Mouse (Mus musculus): ENCODE results near the gene Csrp1. TPM values are rescaled to one million over a fixed set of nuclear protein-coding genes. Genes with fewer than 3 reads are reported as not detected.

Gene Csrp1
- polyA plus RNA-seq, 1 experiment from 2014 or later = 33.8 TPM

DNA sequence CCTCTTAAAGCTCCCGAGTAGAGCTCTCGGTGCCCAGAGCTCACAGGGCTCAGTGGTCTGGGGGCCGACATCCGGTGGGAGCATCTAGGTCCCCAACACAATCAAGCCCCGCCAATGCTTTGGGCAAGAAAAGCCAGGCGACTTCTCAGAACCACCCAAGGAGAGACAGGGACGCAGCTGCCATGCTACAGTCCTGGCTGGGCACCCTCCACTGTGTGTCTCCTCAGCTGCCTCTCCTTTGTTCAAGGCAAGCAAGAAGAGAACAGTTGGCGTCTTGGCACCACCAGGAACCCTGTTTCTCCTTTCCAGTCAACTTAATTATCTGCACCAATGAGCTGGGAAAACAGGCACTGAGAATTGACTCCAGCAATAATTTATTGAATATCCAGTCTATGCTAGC, 38.7 kb upstream of the Csrp1 start:
- DNase-seq (no peak), ATAC-seq (ENCODE audit: low read depth) (no peak)
- Histone ChIP-seq H3K4me1 (replicated peaks) (peaks cover 3% of the 10 kb centered on the region; the same call in 1 of the 2 replicates), H3K9ac (no peak overlapping the region), H3K9me3 (replicated peaks) (no peaks in the 10 kb centered on the region), H3K4me3 (replicated peaks) (no peak overlapping the region), H3K4me2 (no peak overlapping the region), H3K36me3 (no peaks in the 10 kb centered on the region), H3K27me3 (peaks cover 17% of the 10 kb centered on the region), H3K27ac (no peak overlapping the region)
- 44% methylated on average over 8 of the region's 8 CpGs for WGBS (ENCODE audit: insufficient replicate concordance)

DNA sequence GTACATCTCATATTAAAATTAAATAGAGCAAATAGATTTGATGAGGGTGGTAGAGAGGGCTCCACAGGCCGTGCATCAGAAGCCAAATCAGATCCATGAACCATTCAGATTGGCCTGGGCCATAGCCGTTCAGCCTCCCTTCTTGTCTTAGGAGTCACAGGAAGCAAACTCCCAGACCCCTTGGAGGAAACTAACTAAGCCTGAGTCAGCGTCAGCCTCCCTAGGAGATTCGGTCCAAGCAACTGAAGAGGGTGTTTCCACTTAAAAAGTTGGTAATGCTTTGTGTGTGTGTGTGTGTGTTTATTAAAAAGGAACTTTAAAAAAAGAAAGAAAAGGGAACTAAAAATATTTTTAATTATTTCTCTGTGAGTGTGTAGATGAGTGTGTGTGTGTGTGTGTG, 35.0 kb upstream of the Csrp1 start:
- DNase-seq = no peak
- H3K4me2 ChIP-seq = no peak overlapping the region
- 43% methylated on average over 4 of the region's 4 CpGs for WGBS (ENCODE audit: insufficient replicate concordance)
- H3K4me3 ChIP-seq (replicated peaks) = no peak overlapping the region
- H3K27ac ChIP-seq = no peak overlapping the region
- H3K27me3 ChIP-seq = peaks cover 54% of the 10 kb centered on the region
- H3K9me3 ChIP-seq (replicated peaks) = no peaks in the 10 kb centered on the region
- no peak for ATAC-seq (ENCODE audit: low read depth)
- no peak overlapping the region for H3K9ac ChIP-seq
- peaks cover 29% of the 10 kb centered on the region for H3K4me1 ChIP-seq (replicated peaks)
- H3K36me3 ChIP-seq = no peaks in the 10 kb centered on the region

GRCm38 (mm10) chr1:135685316-135685715, 34.5 kb upstream of the Csrp1 start:
- no peak overlapping the region for H3K4me2 ChIP-seq
- no peak overlapping the region for H3K4me3 ChIP-seq (replicated peaks)
- DNase-seq (no peak), ATAC-seq (ENCODE audit: low read depth) (no peak)
- peaks cover 57% of the 10 kb centered on the region for H3K27me3 ChIP-seq
- no peaks in the 10 kb centered on the region for H3K36me3 ChIP-seq
- H3K9me3 ChIP-seq (replicated peaks) = no peaks in the 10 kb centered on the region
- H3K27ac ChIP-seq = no peak overlapping the region
- peaks cover 33% of the 10 kb centered on the region for H3K4me1 ChIP-seq (replicated peaks)
- 39% methylated on average over 6 of the region's 6 CpGs for WGBS (ENCODE audit: insufficient replicate concordance)
- H3K9ac ChIP-seq = no peak overlapping the region

DNA sequence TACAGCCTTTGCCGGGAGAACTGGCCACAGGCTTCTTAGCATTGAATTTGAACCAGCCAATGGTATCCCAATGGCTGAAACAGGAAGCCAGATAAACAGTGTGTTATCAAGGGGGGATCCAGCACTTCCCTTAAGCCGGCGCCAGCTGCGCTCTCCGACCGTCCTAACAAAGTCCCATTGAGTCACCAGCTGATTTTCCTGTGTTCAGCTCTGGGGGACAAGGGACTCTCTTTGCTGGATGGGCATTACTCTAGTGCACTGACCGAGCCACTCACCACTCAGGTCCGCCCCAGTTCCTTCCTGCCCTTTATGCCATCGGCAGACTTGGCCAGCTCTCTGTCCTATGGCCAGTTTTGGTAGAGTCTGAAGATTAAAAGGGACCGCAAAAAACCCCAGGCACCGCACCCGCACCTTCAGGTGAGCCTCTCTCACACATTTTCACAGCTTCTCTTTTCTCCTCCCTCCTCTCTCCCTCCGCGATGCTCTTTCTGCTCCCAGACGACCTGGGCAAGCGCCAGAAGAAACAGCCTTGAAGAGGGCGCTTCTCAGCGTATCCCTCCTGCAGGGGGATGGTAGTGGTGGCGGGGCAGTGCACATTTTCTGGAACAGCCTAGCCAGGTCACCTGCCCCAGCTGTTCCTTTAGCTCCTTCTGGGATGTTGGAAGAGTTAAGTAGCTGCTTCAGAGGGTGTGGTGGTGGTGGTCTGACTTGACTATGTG, 32.9 kb upstream of the Csrp1 start:
- H3K9ac ChIP-seq = peak overlapping the region; percentile 43; the same call in 1 of the 2 replicates
- peaks cover 57% of the 10 kb centered on the region for H3K27me3 ChIP-seq
- WGBS (ENCODE audit: insufficient replicate concordance) = under 1% methylated on average over 19 of the region's 19 CpGs
- H3K4me2 ChIP-seq = peak overlapping the region; percentile 82
- ATAC-seq (ENCODE audit: low read depth) = peak; percentile 17; the same call in 1 of the 2 replicates
- peak overlapping the region; percentile 59 for H3K27ac ChIP-seq
- H3K36me3 ChIP-seq = no peaks in the 10 kb centered on the region
- peak overlapping the region; percentile 62 for H3K4me3 ChIP-seq (replicated peaks)
- no peaks in the 10 kb centered on the region for H3K9me3 ChIP-seq (replicated peaks)
- no peak for DNase-seq
- H3K4me1 ChIP-seq (replicated peaks) = peaks cover 47% of the 10 kb centered on the region

GRCm38 (mm10) chr1:135687771-135688492, 31.9 kb upstream of the Csrp1 start:
- ATAC-seq (ENCODE audit: low read depth) = peak; percentile 62
- Histone ChIP-seq H3K27me3 (peaks cover 57% of the 10 kb centered on the region), H3K4me2 (peak overlapping the region; percentile 82), H3K27ac (peak overlapping the region; percentile 63), H3K4me1 (replicated peaks) (peaks cover 47% of the 10 kb centered on the region), H3K9me3 (replicated peaks) (no peaks in the 10 kb centered on the region), H3K36me3 (no peaks in the 10 kb centered on the region), H3K9ac (peak overlapping the region; percentile 69), H3K4me3 (replicated peaks) (peak overlapping the region; percentile 62)
- DNase-seq = peak; percentile 37
- WGBS (ENCODE audit: insufficient replicate concordance) = under 1% methylated on average over 79 of the region's 81 CpGs

DNA sequence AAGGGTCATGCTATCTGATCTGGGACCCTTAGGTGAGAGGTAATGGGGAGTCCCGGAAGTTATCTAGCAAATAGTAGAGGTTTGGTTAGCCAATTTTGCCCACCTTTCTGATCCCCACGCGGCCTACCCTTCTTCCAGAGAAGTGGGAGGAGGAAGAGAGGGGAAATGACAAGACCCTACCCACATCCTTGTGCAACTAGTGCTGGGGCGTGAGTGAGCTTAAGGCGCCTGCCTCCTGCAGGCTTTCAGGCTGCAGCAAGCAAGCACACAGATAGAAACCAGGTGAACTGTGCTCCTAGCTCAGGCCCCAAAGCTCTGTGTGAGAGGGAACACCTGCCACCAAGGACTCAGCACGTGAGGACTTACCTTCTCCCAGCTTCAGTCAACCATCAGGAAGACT, 31.2 kb upstream of the Csrp1 start:
- peaks cover 57% of the 10 kb centered on the region for H3K27me3 ChIP-seq
- no peak overlapping the region; the same call in 1 of the 2 replicates for H3K9ac ChIP-seq
- H3K4me3 ChIP-seq (replicated peaks) = peak overlapping the region; percentile 62
- H3K9me3 ChIP-seq (replicated peaks) = no peaks in the 10 kb centered on the region
- DNase-seq = no peak
- peaks cover 47% of the 10 kb centered on the region for H3K4me1 ChIP-seq (replicated peaks)
- H3K27ac ChIP-seq = no peak overlapping the region
- H3K4me2 ChIP-seq = peak overlapping the region; percentile 82
- no peaks in the 10 kb centered on the region for H3K36me3 ChIP-seq
- no peak for ATAC-seq (ENCODE audit: low read depth)
- 7% methylated on average over 6 of the region's 6 CpGs for WGBS (ENCODE audit: insufficient replicate concordance)

DNA sequence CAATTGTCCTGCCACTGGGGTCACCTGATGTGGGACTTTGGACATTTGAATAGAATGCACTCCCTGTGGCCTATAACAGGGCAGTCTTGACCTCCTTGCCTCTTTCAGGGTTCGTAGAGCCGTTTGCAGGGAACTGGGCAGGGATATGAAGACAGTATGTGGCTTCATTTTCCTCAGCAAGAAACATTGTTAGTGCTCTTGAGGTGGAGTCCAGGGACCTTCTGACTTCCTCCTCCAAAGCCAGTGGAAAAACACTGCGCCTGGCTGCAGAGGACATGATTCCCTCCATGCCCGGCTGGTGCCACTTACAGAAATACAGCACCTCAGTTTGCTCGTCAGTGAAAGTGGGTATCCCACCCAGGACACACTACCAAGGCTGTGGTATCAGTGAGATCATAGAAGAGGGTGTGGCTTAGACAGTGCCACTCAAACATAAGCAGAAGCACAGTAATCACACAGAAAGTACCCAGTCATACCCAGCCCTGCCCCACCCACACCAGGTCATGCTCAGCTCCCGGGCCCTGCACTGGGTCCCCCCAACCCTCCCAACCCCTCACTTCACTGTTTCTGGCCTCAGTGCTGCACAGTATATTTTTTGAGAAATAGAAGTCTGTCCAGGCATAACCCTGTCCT, 29.0 kb upstream of the Csrp1 start:
- Histone ChIP-seq H3K27ac (peak overlapping the region; percentile 26; the same call in 1 of the 2 replicates), H3K4me2 (peak overlapping the region; percentile 41), H3K9ac (no peak overlapping the region; the same call in 1 of the 2 replicates), H3K27me3 (peaks cover 46% of the 10 kb centered on the region), H3K9me3 (replicated peaks) (no peaks in the 10 kb centered on the region), H3K36me3 (no peaks in the 10 kb centered on the region), H3K4me3 (replicated peaks) (no peak overlapping the region), H3K4me1 (replicated peaks) (peaks cover 47% of the 10 kb centered on the region)
- DNase-seq (no peak), ATAC-seq (ENCODE audit: low read depth) (peak; percentile 50; the same call in 1 of the 2 replicates)
- WGBS (ENCODE audit: insufficient replicate concordance) = 41% methylated on average over 6 of the region's 6 CpGs

GRCm38 (mm10) chr1:135691417-135691815, 28.4 kb upstream of the Csrp1 start:
- ATAC-seq (ENCODE audit: low read depth) (no peak), DNase-seq (no peak)
- Histone ChIP-seq H3K9ac (no peak overlapping the region; the same call in 1 of the 2 replicates), H3K9me3 (replicated peaks) (no peaks in the 10 kb centered on the region), H3K36me3 (no peaks in the 10 kb centered on the region), H3K27me3 (peaks cover 41% of the 10 kb centered on the region), H3K27ac (peak overlapping the region; percentile 26; the same call in 1 of the 2 replicates), H3K4me3 (replicated peaks) (no peak overlapping the region), H3K4me2 (peak overlapping the region; percentile 41), H3K4me1 (replicated peaks) (peaks cover 44% of the 10 kb centered on the region)
- 20% methylated on average over 10 of the region's 10 CpGs for WGBS (ENCODE audit: insufficient replicate concordance)

DNA sequence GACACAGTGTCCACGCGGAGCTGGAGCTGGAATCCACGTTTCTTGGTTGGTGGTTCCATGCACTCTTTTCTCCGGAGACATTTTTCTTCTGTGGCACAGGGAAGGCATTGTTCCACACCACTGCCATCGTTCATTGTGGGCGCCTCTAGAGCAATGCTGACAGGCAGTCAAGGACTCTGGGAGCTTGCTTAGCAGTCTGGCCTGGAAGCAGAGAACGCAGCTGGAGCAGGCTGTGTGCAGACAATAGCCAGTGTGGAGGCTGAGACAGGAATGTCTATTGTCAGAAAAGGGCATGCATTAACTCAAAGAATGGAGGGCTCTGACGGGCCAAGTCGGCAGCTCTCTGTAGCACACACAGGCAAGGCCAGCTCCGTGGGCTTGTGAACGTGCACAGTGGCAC, 25.7 kb upstream of the Csrp1 start:
- Histone ChIP-seq H3K4me2 (no peak overlapping the region), H3K4me3 (replicated peaks) (no peak overlapping the region), H3K27ac (no peak overlapping the region), H3K9ac (no peak overlapping the region), H3K9me3 (replicated peaks) (no peaks in the 10 kb centered on the region), H3K27me3 (peaks cover 23% of the 10 kb centered on the region), H3K4me1 (replicated peaks) (peaks cover 33% of the 10 kb centered on the region), H3K36me3 (no peaks in the 10 kb centered on the region)
- 71% methylated on average over 11 of the region's 11 CpGs for WGBS (ENCODE audit: insufficient replicate concordance)
- ATAC-seq (ENCODE audit: low read depth) = no peak
- DNase-seq = no peak

GRCm38 (mm10) chr1:135697462-135697861, 22.4 kb upstream of the Csrp1 start:
- Histone ChIP-seq H3K36me3 (no peaks in the 10 kb centered on the region), H3K9me3 (replicated peaks) (no peaks in the 10 kb centered on the region), H3K9ac (no peak overlapping the region), H3K4me2 (no peak overlapping the region), H3K4me1 (replicated peaks) (peaks cover 37% of the 10 kb centered on the region), H3K27ac (no peak overlapping the region), H3K4me3 (replicated peaks) (no peak overlapping the region), H3K27me3 (peaks cover 16% of the 10 kb centered on the region)
- ATAC-seq (ENCODE audit: low read depth) (no peak), DNase-seq (no peak)
- WGBS (ENCODE audit: insufficient replicate concordance) = 76% methylated on average over 4 of the region's 4 CpGs

GRCm38 (mm10) chr1:135698046-135698445, 21.8 kb upstream of the Csrp1 start:
- Histone ChIP-seq H3K9me3 (replicated peaks) (no peaks in the 10 kb centered on the region), H3K27ac (no peak overlapping the region), H3K27me3 (peaks cover 16% of the 10 kb centered on the region), H3K9ac (no peak overlapping the region), H3K4me2 (no peak overlapping the region), H3K36me3 (no peaks in the 10 kb centered on the region), H3K4me1 (replicated peaks) (peaks cover 38% of the 10 kb centered on the region), H3K4me3 (replicated peaks) (no peak overlapping the region)
- ATAC-seq (ENCODE audit: low read depth) = no peak
- DNase-seq = no peak
- 48% methylated on average over 6 of the region's 6 CpGs for WGBS (ENCODE audit: insufficient replicate concordance)
